Mouse (Mus musculus) layer of hippocampus, adult 9-11 months (tissue): ENCODE results near the gene Crhr1.
"Not testable (repeated sequence)": the region's sequence is repeated elsewhere in the genome, so short reads cannot be mapped to it uniquely, and the experiment has no call there.

Experiments used
- DNase-seq: peaks from one replicate; pipeline ENCODE4 v3.0.0; 2022

Crhr1 gene

DNA sequence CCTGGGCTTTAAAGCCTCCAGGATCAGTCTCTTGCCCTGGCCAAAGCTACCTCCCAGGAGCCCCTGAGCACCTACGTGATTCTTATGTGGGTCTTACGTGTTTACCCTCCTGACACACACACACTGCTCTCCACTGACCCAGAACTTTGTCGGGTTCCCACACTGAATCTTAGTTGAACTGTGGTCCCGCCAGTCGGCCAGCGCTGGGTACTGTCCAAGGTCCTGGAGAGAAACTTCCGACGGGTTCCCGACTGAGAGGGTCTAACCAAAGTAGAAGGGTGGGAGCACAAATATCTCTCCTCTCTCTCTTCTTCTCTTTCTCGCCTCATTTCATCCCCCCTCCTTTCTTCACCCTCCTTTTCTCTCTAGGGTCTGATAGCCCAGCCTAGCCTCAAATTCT is 65.2 kb downstream of the Crhr1 start:
- DNase-seq = no peak

DNA sequence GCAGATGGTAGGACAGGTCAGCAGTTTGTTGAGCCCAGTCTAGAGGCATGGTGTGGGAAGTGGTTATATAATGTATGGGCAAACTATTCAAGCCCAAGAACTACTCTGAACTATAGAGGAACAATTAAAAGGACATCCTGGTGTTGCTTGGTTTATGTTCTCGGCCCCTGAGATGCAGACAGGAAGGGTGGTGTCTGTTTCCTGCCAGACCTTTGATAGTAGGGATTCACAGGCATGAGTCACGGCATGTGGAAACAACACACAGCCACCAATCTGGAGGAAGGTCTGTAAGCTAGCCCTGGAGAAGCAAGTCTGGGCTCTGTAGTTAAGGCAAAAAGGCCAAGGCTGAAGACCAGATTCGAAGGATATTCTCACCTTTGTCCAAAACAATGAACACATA is 70.6 kb downstream of the Crhr1 start:
- no peak for DNase-seq

DNA sequence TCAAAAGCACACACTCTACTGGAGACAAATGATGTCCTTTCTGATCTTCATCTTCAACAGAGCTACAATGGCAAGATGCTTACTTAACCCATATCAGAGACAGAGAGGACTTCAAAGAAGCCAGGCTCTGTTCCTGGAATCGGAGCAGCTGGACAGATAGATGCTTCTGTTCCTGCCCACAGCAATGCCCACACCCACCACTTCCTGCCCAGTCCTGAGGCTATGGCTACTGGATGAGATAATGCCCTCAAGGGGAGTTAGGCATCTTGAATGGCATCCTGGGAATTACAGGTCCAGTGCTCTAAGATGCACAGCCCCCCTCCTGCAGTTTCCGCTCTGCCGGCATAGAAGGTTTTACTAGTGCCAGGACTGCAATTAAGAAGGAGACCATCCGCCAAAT is 73.9 kb downstream of the Crhr1 start:
- no peak for DNase-seq

DNA sequence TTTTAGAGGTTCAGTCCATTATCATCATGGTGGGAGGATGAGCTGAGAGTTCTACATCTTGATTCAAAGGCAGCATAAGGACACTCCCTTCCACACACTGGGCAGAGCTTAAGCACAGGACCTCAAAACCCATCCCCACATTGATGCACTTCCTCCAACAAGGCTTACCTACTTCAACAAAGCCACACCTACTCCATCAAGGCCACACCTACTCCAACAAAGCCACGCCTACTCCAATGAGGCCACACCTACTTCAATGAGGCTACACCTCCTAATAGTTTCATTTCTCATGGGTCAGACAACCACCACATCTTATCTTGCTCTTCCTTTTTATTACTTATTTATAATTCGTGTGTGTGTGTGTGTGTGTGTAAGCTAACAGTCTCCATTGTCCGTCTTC is 76.4 kb downstream of the Crhr1 start:
- no peak for DNase-seq

DNA sequence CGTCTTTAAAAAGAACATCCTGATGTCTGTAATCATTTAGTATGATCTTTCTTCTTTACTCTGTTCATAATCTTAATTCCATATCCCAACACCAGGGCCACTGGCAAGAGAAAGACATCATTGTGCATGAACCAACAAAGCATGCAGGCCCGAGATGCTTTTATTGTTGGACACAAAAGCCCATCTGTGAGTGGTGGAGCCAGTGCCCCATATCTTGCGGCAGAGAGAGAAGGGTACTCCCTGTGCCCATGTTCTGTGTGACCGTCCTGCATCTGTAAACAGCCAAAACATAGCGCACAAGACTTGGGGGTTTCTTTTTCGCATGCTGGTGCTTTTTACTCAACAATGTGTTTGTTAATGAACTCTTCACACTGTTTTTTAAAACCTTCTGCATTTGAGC is 78.6 kb downstream of the Crhr1 start:
- peak; percentile 53 for DNase-seq

DNA sequence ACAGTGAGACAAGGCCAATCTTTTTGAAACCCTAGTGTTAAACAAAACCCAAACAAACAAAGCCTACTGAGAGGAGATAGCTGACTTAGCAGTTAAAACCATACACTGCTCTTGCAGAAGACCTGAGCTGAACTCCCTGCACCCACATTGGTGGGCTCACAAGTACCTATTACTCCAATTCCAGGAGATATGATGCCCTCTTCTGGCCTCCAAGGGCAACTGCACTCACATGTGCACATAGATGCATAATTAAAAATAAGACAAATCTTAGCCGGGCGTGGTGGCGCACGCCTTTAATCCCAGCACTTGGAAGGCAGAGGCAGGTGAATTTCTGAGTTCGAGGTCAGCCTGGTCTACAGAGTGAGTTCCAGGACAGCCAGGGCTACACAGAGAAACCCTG is 81.5 kb downstream of the Crhr1 start:
- not testable (repeated sequence) for DNase-seq

DNA sequence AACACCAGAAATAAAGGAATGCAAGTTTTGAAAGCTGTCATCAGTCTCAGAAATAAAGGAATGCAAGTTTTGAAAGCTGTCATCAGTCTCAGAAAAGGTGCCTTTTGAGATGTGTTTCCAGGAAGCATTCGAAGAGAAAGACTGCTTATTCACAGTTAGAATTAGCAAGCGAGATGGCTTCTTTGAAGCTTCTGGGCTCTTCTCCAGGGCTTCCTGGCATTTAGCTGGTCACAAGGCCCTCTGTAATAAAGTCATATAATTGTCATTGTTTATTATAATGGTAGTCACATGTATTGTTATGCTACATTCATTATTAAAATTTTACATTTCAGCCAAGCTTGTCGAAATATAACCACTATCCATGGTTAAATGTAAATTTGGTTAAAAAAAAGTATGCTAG is 85.4 kb downstream of the Crhr1 start:
- no peak for DNase-seq

DNA sequence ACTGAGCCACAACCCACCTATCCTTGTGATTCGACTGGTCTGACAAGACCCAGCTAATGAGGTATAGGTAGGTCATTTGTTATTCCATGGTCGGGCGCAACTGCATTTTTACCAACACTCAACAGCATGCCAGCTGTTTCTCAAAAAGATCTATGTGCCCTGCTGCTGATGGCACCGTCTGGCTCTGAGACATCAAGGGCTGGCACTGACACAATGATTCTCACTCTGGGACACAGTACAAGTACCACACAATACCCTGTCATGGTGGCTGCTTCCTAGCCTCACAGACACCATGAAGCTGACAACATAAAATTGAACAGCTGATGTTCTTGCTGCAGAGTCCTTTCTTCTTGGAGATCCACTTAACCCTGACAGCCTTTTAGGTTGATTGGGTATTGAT is 87.6 kb downstream of the Crhr1 start:
- DNase-seq = peak; percentile 77

DNA sequence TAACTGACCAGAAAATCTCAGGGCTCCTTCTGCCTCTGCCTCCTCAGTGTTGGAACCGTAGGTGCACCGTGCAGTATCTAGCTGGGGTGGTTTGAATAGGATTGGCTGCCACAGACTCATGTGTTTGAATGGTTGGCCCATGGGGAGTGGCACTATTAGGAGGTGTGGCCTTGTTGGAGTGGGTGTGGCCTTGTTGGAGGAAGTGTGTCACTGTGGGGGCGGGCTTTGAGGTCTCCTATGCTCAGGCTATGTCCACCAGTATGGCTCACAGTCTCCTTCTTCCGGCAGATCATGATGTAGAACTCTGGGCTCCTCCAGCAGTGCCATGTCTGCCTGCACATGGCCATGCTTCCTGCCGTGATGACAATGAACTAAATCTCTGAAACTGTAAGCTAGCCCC is 89.1 kb downstream of the Crhr1 start:
- no peak for DNase-seq

DNA sequence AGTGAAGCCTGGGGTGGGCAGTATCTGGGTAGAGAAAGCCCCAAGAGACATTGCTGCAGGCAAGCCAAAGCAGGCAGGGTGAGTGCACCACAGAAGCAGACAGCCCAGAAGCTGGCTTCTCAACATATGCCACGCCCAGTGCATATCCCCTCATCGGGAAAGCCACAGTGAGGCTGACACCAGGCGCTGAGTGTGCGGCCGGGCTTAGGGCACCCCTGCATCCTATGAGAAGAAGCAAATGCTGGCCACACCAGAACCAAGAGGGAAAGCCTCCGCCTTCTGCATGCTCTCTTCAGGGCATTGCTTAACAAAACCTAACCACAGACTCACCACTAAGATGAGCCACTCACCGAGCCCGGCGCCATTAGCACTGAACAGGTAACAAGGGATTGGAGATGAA is 90.6 kb downstream of the Crhr1 start:
- no peak for DNase-seq
